Mouse (Mus musculus): ENCODE data around the gene Rtn4ip1. TPM values are rescaled to one million over a fixed set of nuclear protein-coding genes. Genes with fewer than 3 reads are reported as not detected.

Rtn4ip1 gene
- polyA plus RNA-seq, 1 experiment from 2014 or later: 10.9 TPM

Other genes starting within 250 kb of the Rtn4ip1 start
- gene Qrsl1, start 62 bp upstream of the Rtn4ip1 start, polyA plus RNA-seq (2014; fragmentation: Nextera tagmentation; extraction: Ambion mirVana): 23.0 and 24.4 TPM in 2 replicates
- 2.7 and 2.8 TPM in 2 replicates for gene Crybg1, start 247.0 kb downstream of the Rtn4ip1 start, polyA plus RNA-seq (2014; fragmentation: Nextera tagmentation; extraction: Ambion mirVana)